Mouse (Mus musculus): ENCODE results near the gene Topors.

Gene Topors

GRCm38 (mm10) chr4:40269430-40270032, at the start of gene Topors, which contains the start of gene Smim27:
Topors (minus strand) TSS chr4:40269850.
Smim27 (plus strand) TSS chr4:40269579.
- WGBS: under 1% methylated on average over 38 of the region's 38 CpGs

- 64% methylated on average over 3 of the region's 3 CpGs for WGBS
Observed at GRCm38 (mm10) chr4:40317404-40317803, 47.8 kb upstream of the Topors start.

- 80% methylated on average over 6 of the region's 6 CpGs for WGBS
Observed at GRCm38 (mm10) chr4:40313026-40313425, 43.4 kb upstream of the Topors start.

- 77% methylated on average over 1 of the region's 1 CpGs for WGBS
Observed at GRCm38 (mm10) chr4:40312213-40312612, 42.6 kb upstream of the Topors start.

GRCm38 (mm10) chr4:40310796-40311383, 41.2 kb upstream of the Topors start:
- 68% methylated on average over 11 of the region's 11 CpGs for WGBS

GRCm38 (mm10) chr4:40302445-40303125, 32.9 kb upstream of the Topors start:
- 79% methylated on average over 10 of the region's 10 CpGs for WGBS

- 4% methylated on average over 16 of the region's 16 CpGs for WGBS
Observed at GRCm38 (mm10) chr4:40301076-40301789, 31.6 kb upstream of the Topors start.

- 71% methylated on average over 5 of the region's 5 CpGs for WGBS
Observed at GRCm38 (mm10) chr4:40299169-40299568, 29.5 kb upstream of the Topors start.

- 95% methylated on average over 11 of the region's 11 CpGs for WGBS
Observed at GRCm38 (mm10) chr4:40291511-40291910, 21.9 kb upstream of the Topors start.

GRCm38 (mm10) chr4:40289046-40289445, 19.4 kb upstream of the Topors start:
- WGBS: 91% methylated on average over 2 of the region's 2 CpGs

- WGBS: 67% methylated on average over 6 of the region's 6 CpGs
Observed at GRCm38 (mm10) chr4:40287415-40287814, 17.8 kb upstream of the Topors start.

- 21% methylated on average over 4 of the region's 4 CpGs for WGBS
Observed at GRCm38 (mm10) chr4:40285582-40285981, 15.9 kb upstream of the Topors start.

- WGBS: under 1% methylated on average over 36 of the region's 36 CpGs
Observed at GRCm38 (mm10) chr4:40279276-40279900, 9.7 kb upstream of the Topors start, which contains the start of gene Ndufb6. Ndufb6 (minus strand) TSS chr4:40279421.

- WGBS: 0% methylated on average over 21 of the region's 21 CpGs
Observed at GRCm38 (mm10) chr4:40278880-40279275, 9.2 kb upstream of the Topors start.

- under 1% methylated on average over 16 of the region's 16 CpGs for WGBS
Observed at GRCm38 (mm10) chr4:40268835-40269234, 815 bp downstream of the Topors start.

- under 1% methylated on average over 49 of the region's 50 CpGs for WGBS
Observed at GRCm38 (mm10) chr4:40268204-40268813, 1.3 kb downstream of the Topors start.

GRCm38 (mm10) chr4:40267681-40268080, 2.0 kb downstream of the Topors start:
- WGBS: 37% methylated on average over 7 of the region's 7 CpGs

- 57% methylated on average over 1 of the region's 1 CpGs for WGBS
Observed at GRCm38 (mm10) chr4:40264321-40264720, 5.3 kb downstream of the Topors start.

- 81% methylated on average over 8 of the region's 8 CpGs for WGBS
Observed at GRCm38 (mm10) chr4:40254385-40255103, 15.1 kb downstream of the Topors start.

- WGBS: 68% methylated on average over 2 of the region's 2 CpGs
Observed at GRCm38 (mm10) chr4:40253766-40254165, 15.9 kb downstream of the Topors start.

GRCm38 (mm10) chr4:40250984-40251383, 18.7 kb downstream of the Topors start:
- 93% methylated on average over 5 of the region's 5 CpGs for WGBS
